Mouse (Mus musculus): ENCODE measurements around the gene Insyn1.

DNA sequence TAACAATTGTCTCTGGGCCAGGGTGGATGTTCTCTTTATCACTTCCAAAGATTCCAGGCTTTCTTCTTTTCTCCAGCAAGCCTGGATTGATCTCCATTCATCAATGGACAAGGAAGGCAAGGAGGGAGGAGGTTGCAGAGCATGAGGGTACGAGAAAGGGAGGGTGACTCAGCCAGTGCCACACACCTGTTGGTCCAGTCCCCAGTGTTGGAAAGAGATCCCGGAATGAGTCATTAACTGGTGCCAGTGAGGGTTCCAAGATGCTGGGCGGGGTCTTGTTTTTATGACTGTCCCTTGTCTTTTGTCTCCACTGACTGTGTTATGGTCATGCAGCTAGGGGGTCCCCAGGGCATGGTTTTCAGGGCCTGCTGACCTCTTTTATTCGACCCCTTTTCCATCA lies 9.5 kb downstream of the Insyn1 start:
- TF ChIP-seq POLR2A (IDR thresholded peaks at IDR 0.05; ENCODE audit: low read depth, low read length) = no peak
- no peak for TF ChIP-seq CTCF (conservative IDR thresholded peaks at IDR 0.05; ENCODE audit: insufficient read depth, insufficient read length, low read depth, low read length)

All from kidney, adult 2 months (tissue).